Mouse (Mus musculus) midbrain, embryonic 11.5 days (tissue): ENCODE data around the gene Msantd3. TPM values are rescaled to one million over a fixed set of nuclear protein-coding genes. Genes with fewer than 3 reads are reported as not detected.

Source experiments
- ATAC-seq: fragments of 200-750 bp; cut with Nextera tagmentation; 2 replicates; pipeline ENCODE4 v1.8.0; 2017; ENCODE audit warnings: moderate TSS enrichment, moderate library complexity; ENCODE audit not compliant: low FRiP score
- DNase-seq: peaks from one replicate; pipeline ENCODE4 v3.0.0; 2015; ENCODE audit warnings: low spot score; ENCODE audit errors: missing footprints
- H3K27ac ChIP-seq: fragments of 300-500 bp; sonication (generic); 2 replicates; pipeline ENCODE4 v1.5.1; 2014; ENCODE audit warnings: low read depth, low read length
- H3K27me3 ChIP-seq: fragments of 300-500 bp; sonication (generic); 2 replicates; pipeline ENCODE4 v1.6.1; 2014; ENCODE audit warnings: mild to moderate bottlenecking, low read length, moderate library complexity, mixed read lengths; ENCODE audit not compliant: control insufficient read depth, insufficient read depth
- H3K36me3 ChIP-seq: fragments of 300-500 bp; sonication (generic); 2 replicates; pipeline ENCODE4 v1.6.1; 2014; ENCODE audit warnings: mild to moderate bottlenecking, low read length, moderate library complexity, mixed read lengths; ENCODE audit not compliant: control insufficient read depth, insufficient read depth
- H3K4me1 ChIP-seq: fragments of 300-500 bp; sonication (generic); 2 replicates; pipeline ENCODE4 v1.6.1; 2014; ENCODE audit warnings: low read length; ENCODE audit not compliant: control insufficient read depth, insufficient read depth
- H3K4me2 ChIP-seq: fragments of 300-500 bp; sonication (generic); 2 replicates; pipeline ENCODE4 v1.6.1; 2014; ENCODE audit warnings: mild to moderate bottlenecking, moderate library complexity
- H3K4me3 ChIP-seq: fragments of 300-500 bp; sonication (generic); 2 replicates; pipeline ENCODE4 v1.5.1; 2014; ENCODE audit warnings: low read depth, low read length
- H3K9ac ChIP-seq: fragments of 300-500 bp; sonication (generic); 2 replicates; pipeline ENCODE4 v1.6.1; 2014; ENCODE audit warnings: low read length
- H3K9me3 ChIP-seq: fragments of 300-500 bp; sonication (generic); 2 replicates; pipeline ENCODE4 v1.6.1; 2016; ENCODE audit warnings: low read length; ENCODE audit not compliant: control insufficient read depth
- WGBS: fragments of 180-500 bp; shearing (Covaris S2); extraction: QIAGEN DNeasy Blood & Tissue Kit; methylation state at CpG from one replicate; pipeline ENCODE4 v1.1.7; 2014; 5-methylcytosine and 5-hydroxymethylcytosine counted together
- polyA plus RNA-seq: library from polyadenylated mRNA; unstranded; fragments of >200 nt; fragmentation: Nextera tagmentation; extraction: Ambion mirVana; gene quantifications from 2 replicates; pipeline ENCODE4 v1.2.1, GENCODE M21; 2014

The Msantd3 gene
- polyA plus RNA-seq, 1 experiment from 2014 or later, result 77.6 TPM

DNA sequence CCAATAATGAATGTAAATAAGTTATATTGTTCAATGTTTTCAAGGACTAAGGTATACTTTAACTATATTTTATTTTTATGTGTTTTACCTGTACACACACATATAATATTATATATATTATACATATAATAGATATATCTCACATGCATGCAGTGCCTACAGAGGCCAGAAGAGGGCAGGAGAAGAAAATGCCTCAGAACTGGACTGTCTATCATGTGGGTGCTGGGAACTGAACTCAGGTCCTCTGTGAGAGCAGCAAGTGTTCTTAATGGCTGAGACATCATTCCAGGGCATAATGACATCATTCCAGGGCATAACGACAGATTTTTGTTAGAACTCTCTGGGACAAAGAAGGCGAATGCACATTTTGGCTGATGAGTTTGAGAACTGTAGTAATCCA is 47.8 kb downstream of the Msantd3 start:
- DNase-seq (no peak), ATAC-seq (no peak)
- H3K9ac ChIP-seq, result no peak overlapping the region
- H3K27ac ChIP-seq, result no peak overlapping the region
- H3K9me3 ChIP-seq, result peaks cover 4% of the 10 kb centered on the region; the same call in 1 of the 2 replicates
- H3K4me3 ChIP-seq, result no peak overlapping the region
- 98% methylated on average over 2 of the region's 2 CpGs for WGBS
- no peak overlapping the region for H3K4me2 ChIP-seq
- H3K36me3 ChIP-seq, result peaks cover 3% of the 10 kb centered on the region; the same call in 1 of the 2 replicates
- peaks cover 3% of the 10 kb centered on the region; the same call in 1 of the 2 replicates for H3K4me1 ChIP-seq
- no peaks in the 10 kb centered on the region for H3K27me3 ChIP-seq

DNA sequence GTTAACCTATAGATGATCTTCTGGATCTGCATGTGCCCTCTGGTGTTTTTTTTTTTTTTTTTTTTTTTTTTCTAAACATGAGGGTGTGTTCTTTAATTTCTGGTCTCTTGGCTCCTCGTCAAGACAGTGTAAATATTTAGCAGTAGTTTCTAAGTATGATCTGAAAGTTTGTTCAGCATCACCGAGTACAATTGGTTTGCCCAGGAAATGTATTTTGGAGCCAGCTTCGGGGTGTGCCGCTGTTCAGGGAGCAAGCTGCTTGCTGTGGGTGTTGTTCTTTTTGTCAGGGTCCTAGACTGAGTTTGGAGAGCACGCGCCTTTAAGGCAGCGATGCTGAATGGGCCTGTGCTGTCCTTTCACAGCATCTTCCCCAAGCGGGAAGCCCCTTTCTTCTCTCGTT is 48.8 kb downstream of the Msantd3 start:
- no peak overlapping the region for H3K27ac ChIP-seq
- H3K4me2 ChIP-seq, result no peak overlapping the region
- no peaks in the 10 kb centered on the region for H3K27me3 ChIP-seq
- no peak overlapping the region for H3K4me3 ChIP-seq
- H3K9me3 ChIP-seq, result peaks cover 4% of the 10 kb centered on the region; the same call in 1 of the 2 replicates
- H3K9ac ChIP-seq, result no peak overlapping the region
- no peak for DNase-seq
- WGBS, result 81% methylated on average over 9 of the region's 9 CpGs
- ATAC-seq, result no peak
- H3K4me1 ChIP-seq, result peaks cover 3% of the 10 kb centered on the region; the same call in 1 of the 2 replicates
- H3K36me3 ChIP-seq, result peaks cover 3% of the 10 kb centered on the region; the same call in 1 of the 2 replicates

DNA sequence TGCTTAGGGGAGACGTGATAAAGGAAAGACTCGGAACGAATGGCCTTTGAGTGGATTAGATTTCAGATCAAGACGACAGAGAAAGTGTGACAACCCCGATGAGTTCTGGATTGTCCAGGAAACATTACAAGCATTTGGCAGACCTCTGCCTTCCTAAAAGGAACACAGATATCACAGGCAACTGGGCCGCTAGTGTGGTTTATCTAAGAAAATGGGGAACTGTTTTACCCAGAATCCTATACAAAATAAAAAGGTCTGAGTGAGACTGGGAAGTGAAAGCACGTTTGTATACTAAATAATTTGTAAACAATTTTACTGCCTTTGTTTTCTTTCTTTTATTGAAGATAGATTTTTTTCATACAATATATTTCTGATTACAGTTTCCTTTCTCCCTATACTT is 51.1 kb downstream of the Msantd3 start:
- no peaks in the 10 kb centered on the region; the same call in 1 of the 2 replicates for H3K4me1 ChIP-seq

DNA sequence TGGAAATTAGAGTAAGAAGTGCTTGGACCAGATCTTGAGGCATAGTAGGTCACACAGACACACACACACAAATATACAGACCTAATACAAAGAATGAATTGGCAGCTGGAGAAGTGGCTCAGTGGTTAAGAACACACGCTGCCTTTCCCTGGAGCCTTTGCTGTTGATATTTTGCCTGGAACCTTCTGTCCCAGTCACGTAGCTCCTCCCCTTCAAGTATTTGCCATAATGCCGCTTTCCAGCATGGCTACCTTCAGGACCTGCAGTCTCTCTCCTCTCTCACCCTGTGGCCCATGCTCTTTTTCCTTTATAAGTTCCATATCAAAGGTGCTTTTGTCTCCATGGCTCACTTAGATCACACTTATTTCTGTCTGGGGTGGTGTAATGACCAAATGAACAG is 51.7 kb downstream of the Msantd3 start:
- ATAC-seq (no peak), DNase-seq (no peak)
- Histone ChIP-seq H3K36me3 (peaks cover 3% of the 10 kb centered on the region; the same call in 1 of the 2 replicates), H3K4me3 (no peak overlapping the region), H3K4me1 (no peaks in the 10 kb centered on the region; the same call in 1 of the 2 replicates), H3K4me2 (no peak overlapping the region), H3K27me3 (no peaks in the 10 kb centered on the region), H3K9me3 (peaks cover 4% of the 10 kb centered on the region; the same call in 1 of the 2 replicates), H3K9ac (no peak overlapping the region), H3K27ac (no peak overlapping the region)
- 90% methylated on average over 3 of the region's 3 CpGs for WGBS

More for the DNA sequence above, 51.1 kb downstream of the Msantd3 start:
- no peak overlapping the region for H3K27ac ChIP-seq
- H3K4me3 ChIP-seq, result no peak overlapping the region
- H3K4me2 ChIP-seq, result no peak overlapping the region
- H3K9me3 ChIP-seq, result peaks cover 4% of the 10 kb centered on the region; the same call in 1 of the 2 replicates
- ATAC-seq, result no peak
- WGBS, result 91% methylated on average over 7 of the region's 7 CpGs
- H3K36me3 ChIP-seq, result peaks cover 3% of the 10 kb centered on the region; the same call in 1 of the 2 replicates
- DNase-seq, result no peak
- H3K9ac ChIP-seq, result no peak overlapping the region
- H3K27me3 ChIP-seq, result no peaks in the 10 kb centered on the region

DNA sequence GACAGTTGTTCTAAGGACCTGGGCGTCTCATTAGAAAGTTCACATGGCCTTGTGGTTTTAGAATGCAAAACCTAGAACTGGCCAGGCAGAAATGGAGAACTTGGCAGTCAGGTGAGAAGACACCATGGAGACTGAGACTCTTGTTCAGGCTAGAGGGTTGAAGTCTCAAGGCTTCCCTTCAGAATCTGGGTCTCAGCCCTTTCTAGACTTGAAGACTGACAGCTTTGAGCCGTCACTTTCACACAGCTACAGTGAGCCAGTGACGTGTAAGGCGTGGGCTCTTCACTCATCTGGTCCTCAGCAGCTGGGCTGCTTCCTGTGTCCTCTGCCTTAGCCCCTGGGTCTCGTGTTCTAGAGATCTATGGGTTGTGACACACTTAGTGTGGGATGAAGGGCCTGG is 52.6 kb downstream of the Msantd3 start:
- Histone ChIP-seq H3K27ac (no peak overlapping the region), H3K4me2 (no peak overlapping the region), H3K36me3 (peaks cover 3% of the 10 kb centered on the region; the same call in 1 of the 2 replicates), H3K9ac (no peak overlapping the region), H3K4me3 (no peak overlapping the region), H3K27me3 (no peaks in the 10 kb centered on the region), H3K9me3 (peaks cover 4% of the 10 kb centered on the region; the same call in 1 of the 2 replicates), H3K4me1 (no peaks in the 10 kb centered on the region; the same call in 1 of the 2 replicates)
- WGBS, result 79% methylated on average over 5 of the region's 5 CpGs
- ATAC-seq, result no peak
- no peak for DNase-seq

DNA sequence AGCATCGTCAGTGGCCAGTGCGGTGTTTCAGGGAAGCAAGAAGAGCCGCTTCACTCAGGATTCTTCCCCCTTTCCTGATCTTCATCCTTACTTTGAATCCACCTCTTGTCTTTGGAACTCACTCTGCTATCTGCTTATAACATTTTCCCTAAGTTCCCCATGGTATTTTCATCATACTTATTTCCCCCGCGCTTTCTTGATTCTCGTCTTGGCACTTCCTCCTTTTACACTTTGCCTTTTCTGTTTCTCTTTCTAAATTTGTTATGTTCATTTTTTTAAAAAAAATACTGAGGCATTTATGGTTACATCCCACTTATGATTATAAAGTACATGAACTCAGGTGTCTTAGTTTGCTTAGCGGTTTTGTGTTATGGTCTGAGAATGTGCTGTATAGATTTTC is 53.1 kb downstream of the Msantd3 start:
- H3K9me3 ChIP-seq, result no peaks in the 10 kb centered on the region
- peaks cover 3% of the 10 kb centered on the region; the same call in 1 of the 2 replicates for H3K36me3 ChIP-seq
- ATAC-seq (no peak), DNase-seq (no peak)
- H3K27ac ChIP-seq, result no peak overlapping the region
- no peak overlapping the region for H3K4me3 ChIP-seq
- WGBS, result 95% methylated on average over 7 of the region's 7 CpGs
- H3K27me3 ChIP-seq, result no peaks in the 10 kb centered on the region
- no peak overlapping the region for H3K9ac ChIP-seq
- no peak overlapping the region for H3K4me2 ChIP-seq
- H3K4me1 ChIP-seq, result no peaks in the 10 kb centered on the region; the same call in 1 of the 2 replicates

DNA sequence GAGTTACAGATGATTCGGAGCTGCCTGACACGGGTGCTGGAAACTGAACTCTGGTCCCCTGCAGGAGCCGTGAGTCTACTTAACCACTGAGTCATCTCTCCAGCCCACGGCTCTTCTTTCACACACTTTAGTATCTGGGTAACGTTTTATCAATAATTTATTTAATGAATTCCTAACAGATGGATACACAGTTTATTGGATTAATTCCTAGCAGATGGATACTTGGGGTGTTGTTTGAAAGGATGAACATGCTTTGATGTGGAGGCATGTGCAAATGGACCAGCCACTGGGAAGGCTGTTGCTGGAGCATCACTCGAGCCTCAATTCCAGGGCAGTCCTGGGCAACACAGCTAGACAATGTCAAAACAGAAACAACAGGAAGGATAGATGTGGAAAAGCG is 56.4 kb downstream of the Msantd3 start:
- Histone ChIP-seq H3K9ac (no peak overlapping the region), H3K4me1 (no peaks in the 10 kb centered on the region), H3K4me2 (no peak overlapping the region), H3K9me3 (no peaks in the 10 kb centered on the region), H3K27ac (no peak overlapping the region), H3K27me3 (no peaks in the 10 kb centered on the region), H3K4me3 (no peak overlapping the region), H3K36me3 (0 out of 2 replicates have a peak, but pooled peaks cover 2% of the 10 kb centered on the region)
- DNase-seq (no peak), ATAC-seq (no peak)
- WGBS, result 93% methylated on average over 7 of the region's 7 CpGs

DNA sequence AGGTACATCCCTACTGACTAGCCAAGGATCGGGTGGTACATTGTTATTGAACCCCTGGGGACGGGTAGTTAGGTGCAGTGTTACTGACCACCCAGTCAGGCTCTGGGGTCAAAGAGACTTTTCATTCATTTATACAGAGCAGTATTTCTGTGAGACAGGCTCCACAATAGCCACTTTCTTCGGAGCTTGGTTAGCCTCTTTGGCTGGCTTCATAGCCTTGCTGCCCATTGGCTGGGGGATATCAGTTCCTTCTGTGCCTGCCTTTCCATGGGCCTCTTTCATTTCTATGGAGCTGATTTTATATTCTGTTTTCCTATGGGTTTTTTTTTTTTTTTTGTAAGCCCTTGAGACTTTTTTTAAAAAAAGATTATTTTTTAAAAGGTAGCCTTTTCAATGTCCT is 65.9 kb downstream of the Msantd3 start:
- Histone ChIP-seq H3K36me3 (peaks cover 7% of the 10 kb centered on the region; the same call in 1 of the 2 replicates), H3K4me3 (no peak overlapping the region), H3K27ac (no peak overlapping the region), H3K9me3 (no peaks in the 10 kb centered on the region), H3K4me2 (no peak overlapping the region), H3K9ac (no peak overlapping the region), H3K4me1 (0 out of 2 replicates have a peak, but pooled peaks cover 2% of the 10 kb centered on the region), H3K27me3 (no peaks in the 10 kb centered on the region)
- 68% methylated on average over 3 of the region's 3 CpGs for WGBS
- 0 out of 2 replicates have a peak, but pooled peaks have one; percentile 38 for ATAC-seq
- DNase-seq, result no peak

DNA sequence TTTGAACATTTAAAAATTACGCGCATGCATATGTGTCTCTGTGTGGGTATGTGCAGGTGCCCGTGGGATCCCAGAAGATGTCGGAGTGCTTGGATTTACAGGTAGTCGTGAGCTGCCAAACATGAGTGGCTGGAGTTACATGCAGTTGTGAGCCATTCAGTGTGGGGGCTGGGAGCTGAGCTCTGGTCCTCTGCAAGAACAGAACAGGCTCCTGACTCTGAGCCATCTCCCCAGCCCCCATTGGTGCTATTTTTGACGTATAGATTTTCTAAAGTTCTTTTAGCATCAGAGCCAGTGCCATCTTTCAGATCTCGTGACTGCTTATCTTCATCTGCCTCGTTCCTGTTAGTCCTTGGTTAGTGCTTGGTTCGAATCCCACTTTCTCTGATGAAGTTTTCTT is 69.8 kb downstream of the Msantd3 start:
- Histone ChIP-seq H3K36me3 (peaks cover 7% of the 10 kb centered on the region), H3K4me1 (0 out of 2 replicates have a peak, but pooled peaks cover 2% of the 10 kb centered on the region), H3K27ac (no peak overlapping the region), H3K27me3 (no peaks in the 10 kb centered on the region), H3K4me2 (no peak overlapping the region), H3K9ac (no peak overlapping the region), H3K9me3 (no peaks in the 10 kb centered on the region), H3K4me3 (no peak overlapping the region)
- ATAC-seq (no peak), DNase-seq (no peak)
- 94% methylated on average over 9 of the region's 9 CpGs for WGBS
